Mouse (Mus musculus) hindbrain, embryonic 12.5 days (tissue): ENCODE measurements around the gene Ap5z1. TPM values are rescaled to one million over a fixed set of nuclear protein-coding genes. Genes with fewer than 3 reads are reported as not detected.

Experiments used
- ATAC-seq: fragments of 200-750 bp; cut with Nextera tagmentation; 2 replicates; pipeline ENCODE4 v1.8.0; 2017; ENCODE audit warnings: moderate TSS enrichment; ENCODE audit not compliant: low FRiP score
- H3K27ac ChIP-seq: fragments of 300-500 bp; sonication (generic); 2 replicates; pipeline ENCODE4 v1.5.1; 2016; ENCODE audit warnings: mild to moderate bottlenecking
- H3K27me3 ChIP-seq: fragments of 300-500 bp; sonication (generic); 2 replicates; pipeline ENCODE4 v1.6.1; 2016; ENCODE audit warnings: mild to moderate bottlenecking
- H3K36me3 ChIP-seq: fragments of 300-500 bp; sonication (generic); 2 replicates; pipeline ENCODE4 v1.6.1; 2016; ENCODE audit warnings: mild to moderate bottlenecking
- H3K4me1 ChIP-seq: fragments of 300-500 bp; sonication (generic); 2 replicates; pipeline ENCODE4 v1.6.1; 2016
- H3K4me2 ChIP-seq: fragments of 300-500 bp; sonication (generic); replicated peaks from 2 replicates; pipeline ENCODE4 v1.6.1; 2016; ENCODE audit warnings: mild to moderate bottlenecking
- H3K4me3 ChIP-seq: fragments of 300-500 bp; sonication (generic); 2 replicates; pipeline ENCODE4 v1.5.1; 2016; ENCODE audit warnings: mild to moderate bottlenecking
- H3K9ac ChIP-seq: fragments of 300-500 bp; sonication (generic); 2 replicates; pipeline ENCODE4 v1.6.1; 2016; ENCODE audit warnings: mild to moderate bottlenecking, moderate library complexity
- H3K9me3 ChIP-seq: fragments of 300-500 bp; sonication (generic); replicated peaks from 2 replicates; pipeline ENCODE4 v1.6.1; 2016; ENCODE audit warnings: mild to moderate bottlenecking
- WGBS: fragments of 180-500 bp; shearing (Covaris S2); methylation state at CpG from one replicate; pipeline ENCODE4 v1.1.7; 2016; 5-methylcytosine and 5-hydroxymethylcytosine counted together
- polyA plus RNA-seq: library from polyadenylated mRNA; unstranded; fragments of >200 nt; fragmentation: Nextera tagmentation; extraction: Ambion mirVana; gene quantifications from 2 replicates; pipeline ENCODE4 v1.2.1, GENCODE M21; 2016

Ap5z1 gene
- polyA plus RNA-seq, 1 experiment from 2014 or later = 15.6 TPM

DNA sequence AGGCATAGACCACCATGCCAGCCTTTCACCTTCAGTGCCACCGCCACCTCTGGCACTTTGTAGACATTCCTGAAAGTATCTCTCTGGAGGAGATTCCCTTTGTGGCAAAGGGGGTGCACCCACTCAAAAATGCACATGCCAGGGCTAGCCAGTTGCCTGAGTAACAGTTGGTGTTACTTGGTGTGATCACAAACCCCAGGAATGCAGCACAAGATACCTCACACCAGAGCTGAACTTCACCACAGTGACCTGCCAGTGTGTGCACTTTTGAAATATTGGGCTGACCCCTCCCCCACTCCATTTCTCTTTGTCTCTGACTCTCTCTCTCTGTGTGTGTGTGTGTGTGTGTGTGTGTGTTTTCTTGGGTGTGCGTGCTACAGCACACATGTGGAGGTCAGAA, 37.3 kb upstream of the Ap5z1 start:
- Histone ChIP-seq H3K27me3 (no peaks in the 10 kb centered on the region), H3K4me2 (no peak overlapping the region), H3K4me3 (no peak overlapping the region), H3K4me1 (peaks cover 50% of the 10 kb centered on the region), H3K9ac (no peak overlapping the region), H3K36me3 (peaks cover 5% of the 10 kb centered on the region; the same call in 1 of the 2 replicates), H3K27ac (no peak overlapping the region), H3K9me3 (no peaks in the 10 kb centered on the region)
- WGBS = 79% methylated on average over 2 of the region's 2 CpGs
- ATAC-seq = no peak

DNA sequence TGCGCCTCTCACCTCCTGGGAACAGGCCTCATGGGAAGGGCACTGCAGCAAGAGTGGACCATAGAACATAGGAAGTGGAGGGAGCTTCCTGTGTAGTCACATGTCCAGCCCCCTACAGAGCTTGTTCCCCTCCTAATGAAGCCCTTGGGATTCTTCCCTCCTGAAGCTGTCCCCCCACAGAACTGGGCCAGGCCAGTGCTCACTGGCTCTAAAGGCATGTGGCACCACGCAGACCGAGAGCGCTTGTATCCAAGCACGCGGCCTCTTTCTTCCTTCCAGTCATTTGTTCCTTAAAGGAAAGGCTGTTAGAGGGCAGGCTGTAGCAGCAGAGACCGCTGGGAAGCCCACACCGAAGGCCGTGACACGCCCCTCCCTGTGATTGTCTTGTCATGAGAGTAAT, 35.9 kb upstream of the Ap5z1 start:
- H3K4me1 ChIP-seq = peaks cover 60% of the 10 kb centered on the region
- H3K4me2 ChIP-seq = no peak overlapping the region
- peak overlapping the region; percentile 40; the same call in 1 of the 2 replicates for H3K27ac ChIP-seq
- H3K4me3 ChIP-seq = no peak overlapping the region
- ATAC-seq = no peak
- no peaks in the 10 kb centered on the region for H3K9me3 ChIP-seq
- H3K27me3 ChIP-seq = no peaks in the 10 kb centered on the region
- no peak overlapping the region for H3K9ac ChIP-seq
- no peaks in the 10 kb centered on the region for H3K36me3 ChIP-seq
- 51% methylated on average over 10 of the region's 10 CpGs for WGBS

DNA sequence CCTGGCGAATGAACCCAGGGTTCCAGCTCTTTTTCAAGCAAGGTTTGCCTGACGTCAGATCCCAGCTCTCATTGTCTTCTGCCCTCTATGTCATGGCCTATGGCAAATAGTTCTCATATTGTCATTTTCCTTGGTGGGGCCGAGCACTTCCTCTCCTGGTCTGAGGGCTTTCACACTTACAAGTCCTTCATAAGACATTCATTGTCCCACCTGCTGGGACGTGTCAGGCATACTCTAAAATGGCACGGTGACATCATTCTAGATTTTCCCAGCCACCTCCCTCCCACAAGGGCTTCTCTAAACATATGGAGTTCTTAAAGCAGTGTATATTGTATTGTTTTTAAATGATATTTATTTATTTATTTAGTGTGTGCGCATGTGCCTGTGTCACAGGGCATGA, 35.1 kb upstream of the Ap5z1 start:
- Histone ChIP-seq H3K36me3 (no peaks in the 10 kb centered on the region), H3K27me3 (no peaks in the 10 kb centered on the region), H3K4me1 (peaks cover 58% of the 10 kb centered on the region), H3K27ac (no peak overlapping the region), H3K4me3 (no peak overlapping the region), H3K4me2 (no peak overlapping the region), H3K9ac (no peak overlapping the region), H3K9me3 (no peaks in the 10 kb centered on the region)
- no peak for ATAC-seq
- 67% methylated on average over 6 of the region's 6 CpGs for WGBS

DNA sequence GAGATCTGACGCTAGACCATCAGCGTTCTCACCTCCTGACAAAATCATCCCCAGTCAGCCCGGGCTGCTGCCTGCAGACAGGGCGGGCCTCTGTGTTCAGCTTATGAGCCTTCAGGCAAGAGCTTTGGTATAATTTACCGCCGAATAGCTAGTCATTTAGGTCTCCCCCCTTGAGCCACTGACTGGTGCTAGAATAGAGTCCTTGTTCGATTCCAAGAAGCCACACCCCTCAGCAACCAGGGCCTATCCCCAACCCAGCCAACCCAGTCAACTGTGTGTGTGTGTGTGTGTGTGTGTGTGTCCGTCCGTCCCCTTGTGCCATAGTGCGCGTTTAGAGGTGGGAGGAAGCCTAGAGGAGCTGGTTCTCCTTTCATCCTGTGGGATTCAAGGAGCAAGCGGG, 32.7 kb upstream of the Ap5z1 start:
- H3K36me3 ChIP-seq = peaks cover 12% of the 10 kb centered on the region
- H3K9me3 ChIP-seq = no peaks in the 10 kb centered on the region
- H3K9ac ChIP-seq = no peak overlapping the region
- no peak for ATAC-seq
- 75% methylated on average over 12 of the region's 12 CpGs for WGBS
- peaks cover 43% of the 10 kb centered on the region for H3K4me1 ChIP-seq
- no peak overlapping the region for H3K4me2 ChIP-seq
- H3K27ac ChIP-seq = no peak overlapping the region
- no peaks in the 10 kb centered on the region for H3K27me3 ChIP-seq
- no peak overlapping the region for H3K4me3 ChIP-seq

DNA sequence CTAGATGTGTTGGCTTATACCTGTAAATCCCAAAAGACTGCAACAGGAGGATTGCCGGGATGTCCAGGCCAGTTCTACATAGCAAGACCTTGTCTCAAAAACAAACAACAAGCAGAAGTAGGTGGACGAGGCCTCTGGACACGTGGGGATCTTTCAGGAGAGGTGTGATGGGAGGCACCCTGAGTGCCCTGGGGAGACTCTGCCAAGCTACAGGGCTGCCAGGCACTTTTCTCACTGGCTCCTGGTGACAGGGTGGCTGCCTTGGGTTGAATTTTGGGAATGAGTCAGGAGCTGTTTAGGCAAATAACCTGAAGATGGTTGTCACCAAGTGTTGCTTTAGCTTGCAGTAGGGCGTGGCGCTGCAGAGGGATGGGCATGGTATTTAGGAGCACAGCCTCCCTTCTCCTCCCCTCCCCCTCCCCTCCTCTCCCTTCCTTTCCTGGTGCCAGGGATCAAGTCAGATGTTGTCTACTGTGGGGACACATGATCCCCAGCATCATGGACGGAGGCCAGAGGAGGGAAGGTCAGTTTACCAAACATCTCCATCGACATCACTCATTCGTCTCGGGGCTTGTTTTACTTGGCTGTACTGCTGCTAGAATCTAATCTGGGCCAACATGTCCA, 31.8 kb upstream of the Ap5z1 start:
- Histone ChIP-seq H3K36me3 (peaks cover 20% of the 10 kb centered on the region), H3K9ac (no peak overlapping the region), H3K4me3 (no peak overlapping the region), H3K27me3 (no peaks in the 10 kb centered on the region), H3K4me1 (peaks cover 43% of the 10 kb centered on the region), H3K9me3 (no peaks in the 10 kb centered on the region), H3K4me2 (no peak overlapping the region), H3K27ac (no peak overlapping the region)
- ATAC-seq = no peak
- WGBS = 74% methylated on average over 9 of the region's 9 CpGs

DNA sequence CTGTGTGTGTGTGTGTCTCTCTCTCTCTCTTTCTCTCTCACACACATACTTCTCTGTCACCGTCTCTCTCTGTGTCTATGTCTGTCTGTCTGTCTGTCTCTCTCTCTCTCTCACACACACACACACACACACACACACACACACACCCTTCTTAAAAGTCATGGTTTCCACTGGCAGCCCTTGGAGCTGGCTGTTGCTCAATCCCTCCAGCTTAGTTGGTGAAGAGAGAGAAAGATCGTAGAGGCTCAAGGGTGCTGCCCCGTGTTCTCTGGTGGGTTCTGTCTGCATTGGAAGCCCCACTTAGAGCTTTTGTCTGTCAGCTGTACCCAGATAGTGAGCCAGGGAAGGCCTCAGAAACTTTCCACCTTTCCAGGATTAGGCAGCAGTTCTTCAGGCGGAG, 31.0 kb upstream of the Ap5z1 start:
- no peaks in the 10 kb centered on the region for H3K27me3 ChIP-seq

DNA sequence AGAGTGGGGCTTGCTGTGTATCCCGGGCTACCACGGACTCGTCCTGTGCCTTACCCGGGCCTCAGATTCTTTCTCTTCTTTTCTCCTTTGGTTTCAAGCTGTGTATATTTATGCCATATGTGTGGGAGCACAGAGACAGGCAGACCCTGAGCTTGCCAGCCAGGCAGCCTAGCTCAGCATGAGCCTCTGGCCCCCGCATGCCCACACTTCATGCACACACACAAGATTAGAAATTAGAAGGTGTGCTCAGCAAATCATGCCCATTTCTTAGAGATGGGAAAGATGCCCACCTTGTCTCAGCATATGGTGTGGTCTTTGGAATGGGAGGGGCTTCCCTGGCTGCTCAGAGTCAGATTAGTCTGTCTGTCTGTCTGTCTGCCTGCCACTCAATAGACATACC, 29.7 kb upstream of the Ap5z1 start:
- no peak overlapping the region for H3K4me3 ChIP-seq
- peaks cover 26% of the 10 kb centered on the region for H3K36me3 ChIP-seq
- H3K9ac ChIP-seq = no peak overlapping the region
- H3K9me3 ChIP-seq = no peaks in the 10 kb centered on the region
- no peak for ATAC-seq
- H3K27ac ChIP-seq = no peak overlapping the region
- peaks cover 33% of the 10 kb centered on the region for H3K4me1 ChIP-seq
- 67% methylated on average over 5 of the region's 5 CpGs for WGBS
- H3K4me2 ChIP-seq = no peak overlapping the region
- H3K27me3 ChIP-seq = no peaks in the 10 kb centered on the region

More for the DNA sequence above, 31.0 kb upstream of the Ap5z1 start:
- H3K9me3 ChIP-seq = no peaks in the 10 kb centered on the region
- peaks cover 22% of the 10 kb centered on the region for H3K36me3 ChIP-seq
- no peak overlapping the region; the same call in 1 of the 2 replicates for H3K27ac ChIP-seq
- no peak overlapping the region for H3K9ac ChIP-seq
- 78% methylated on average over 4 of the region's 4 CpGs for WGBS
- H3K4me1 ChIP-seq = peaks cover 39% of the 10 kb centered on the region
- no peak overlapping the region for H3K4me2 ChIP-seq
- ATAC-seq = no peak
- H3K4me3 ChIP-seq = no peak overlapping the region

DNA sequence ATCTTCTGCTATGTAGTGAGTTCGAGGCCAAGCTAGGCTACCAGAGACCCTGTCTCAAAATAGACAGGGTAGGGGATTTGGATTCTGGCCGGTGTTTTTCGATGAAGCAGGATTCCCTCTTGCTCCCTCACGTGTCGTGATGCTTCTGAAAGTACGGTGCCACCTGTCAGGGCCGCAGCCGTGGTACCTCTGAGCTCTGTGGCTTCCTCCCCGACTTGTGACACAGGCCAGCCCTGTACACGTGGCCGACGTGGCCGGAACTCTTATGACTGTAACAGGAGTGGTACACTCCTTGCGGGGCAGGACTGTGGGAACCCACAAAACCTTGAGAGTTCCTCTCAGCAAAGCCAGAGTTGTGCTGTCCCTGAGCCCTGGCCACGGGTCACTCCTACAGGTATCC, 28.0 kb upstream of the Ap5z1 start:
- WGBS = 96% methylated on average over 15 of the region's 15 CpGs
- Histone ChIP-seq H3K9me3 (no peaks in the 10 kb centered on the region), H3K9ac (no peak overlapping the region), H3K36me3 (peaks cover 26% of the 10 kb centered on the region), H3K4me3 (no peak overlapping the region), H3K4me2 (no peak overlapping the region), H3K4me1 (peaks cover 41% of the 10 kb centered on the region), H3K27ac (no peak overlapping the region), H3K27me3 (no peaks in the 10 kb centered on the region)
- no peak for ATAC-seq

DNA sequence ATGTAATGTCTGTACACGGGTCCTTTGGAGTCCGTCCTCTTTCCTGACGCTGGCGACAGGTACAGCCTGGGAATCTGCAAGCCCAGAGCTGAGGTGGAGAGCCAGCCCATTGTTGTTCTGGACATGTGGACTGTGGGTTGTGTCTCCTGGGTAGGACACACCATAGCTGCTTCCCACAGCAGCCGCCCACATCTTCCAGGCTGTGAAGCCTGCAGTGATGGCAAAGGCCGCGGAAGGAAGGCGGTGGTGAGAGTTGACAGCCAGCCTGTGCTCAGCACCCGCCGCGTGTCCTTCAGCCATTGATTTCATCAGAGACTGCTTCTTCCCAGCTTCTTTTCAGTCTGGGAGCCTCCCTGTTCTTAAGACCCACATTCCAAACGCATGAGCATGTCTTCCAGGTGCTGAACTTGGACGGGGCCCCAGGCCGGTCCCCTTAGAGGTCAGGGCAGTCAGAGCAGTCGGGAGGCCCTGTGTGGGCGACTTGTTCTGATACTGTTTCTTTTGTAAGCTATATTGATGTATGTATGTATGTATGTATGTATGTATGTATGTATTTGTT, 25.3 kb upstream of the Ap5z1 start:
- Histone ChIP-seq H3K27ac (no peak overlapping the region), H3K36me3 (peaks cover 26% of the 10 kb centered on the region), H3K4me3 (no peak overlapping the region), H3K9ac (no peak overlapping the region), H3K4me2 (no peak overlapping the region), H3K9me3 (no peaks in the 10 kb centered on the region), H3K27me3 (no peaks in the 10 kb centered on the region), H3K4me1 (peaks cover 46% of the 10 kb centered on the region)
- WGBS = 85% methylated on average over 16 of the region's 16 CpGs
- ATAC-seq = no peak

DNA sequence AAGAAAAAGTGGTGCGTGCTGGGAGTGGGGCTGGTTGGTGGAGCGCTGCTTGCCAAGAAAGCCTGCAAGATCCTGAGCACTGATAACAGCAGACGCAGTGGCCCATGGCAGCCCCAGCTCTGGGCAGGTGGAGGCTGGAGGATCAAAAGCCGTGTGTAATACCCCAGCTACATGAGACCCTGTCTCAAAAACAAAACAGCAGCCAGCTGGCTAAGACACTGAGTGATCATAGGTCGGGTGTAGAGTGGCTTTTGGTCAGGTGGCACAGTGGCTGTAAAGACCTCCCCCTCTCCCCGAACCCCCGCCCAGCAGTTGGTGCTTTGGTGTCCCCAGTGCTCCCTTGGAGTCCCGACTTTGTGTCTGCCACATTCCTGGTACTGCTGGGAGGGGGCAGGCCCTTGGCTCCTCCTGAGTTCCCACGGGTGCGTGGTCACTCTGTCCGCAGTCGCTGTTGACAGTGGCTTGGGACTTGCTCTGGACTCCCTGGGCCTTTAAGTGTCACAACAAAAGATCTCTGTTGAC, 23.8 kb upstream of the Ap5z1 start:
- no peaks in the 10 kb centered on the region for H3K9me3 ChIP-seq
- H3K9ac ChIP-seq = peak overlapping the region; percentile 49
- ATAC-seq = peak; percentile 62
- peak overlapping the region; percentile 86 for H3K27ac ChIP-seq
- peak overlapping the region; percentile 23 for H3K4me3 ChIP-seq
- H3K4me1 ChIP-seq = peaks cover 51% of the 10 kb centered on the region
- no peaks in the 10 kb centered on the region for H3K27me3 ChIP-seq
- peak overlapping the region; percentile 54 for H3K4me2 ChIP-seq
- H3K36me3 ChIP-seq = peaks cover 24% of the 10 kb centered on the region
- under 1% methylated on average over 12 of the region's 12 CpGs for WGBS

DNA sequence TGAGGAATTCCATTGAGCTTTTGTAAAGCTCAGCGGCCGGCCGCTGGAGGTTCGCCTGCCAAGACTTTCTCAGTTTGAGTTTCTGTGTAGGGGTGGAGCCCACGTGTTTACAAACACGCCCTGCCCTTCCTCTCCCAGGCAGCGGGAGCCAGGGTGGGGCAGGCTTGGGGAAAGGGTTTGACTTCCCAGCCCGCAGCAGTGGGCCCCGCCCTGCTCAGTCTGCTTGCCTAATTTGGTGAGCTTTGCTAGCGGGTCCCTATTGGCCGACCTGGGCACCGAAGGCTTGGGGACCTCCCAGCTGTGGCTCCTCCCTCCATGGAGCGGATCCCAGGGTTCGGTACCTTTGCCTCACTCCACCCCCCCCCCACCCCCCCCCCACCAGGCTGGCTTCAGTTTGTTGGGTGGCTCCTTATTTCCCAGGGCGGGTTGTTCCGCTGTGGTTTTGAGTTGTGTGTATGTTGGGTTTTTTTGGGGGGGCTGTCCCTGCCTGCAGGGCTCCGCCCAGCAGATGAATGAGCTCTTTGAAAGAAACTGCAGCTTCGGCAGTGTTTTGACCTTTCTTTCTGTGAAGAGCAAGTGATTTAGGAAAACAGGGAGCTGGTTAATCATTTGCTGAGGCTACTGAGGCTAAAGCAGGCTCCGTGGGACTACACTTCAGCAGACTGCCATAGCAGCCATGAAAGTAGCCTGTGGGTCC, 23.1 kb upstream of the Ap5z1 start:
- H3K4me1 ChIP-seq = peaks cover 57% of the 10 kb centered on the region
- H3K27me3 ChIP-seq = no peaks in the 10 kb centered on the region
- peak overlapping the region; percentile 86 for H3K27ac ChIP-seq
- H3K4me3 ChIP-seq = peak overlapping the region; percentile 23
- peak; percentile 89 for ATAC-seq
- H3K9me3 ChIP-seq = no peaks in the 10 kb centered on the region
- under 1% methylated on average over 19 of the region's 19 CpGs for WGBS
- H3K9ac ChIP-seq = peak overlapping the region; percentile 49; the same call in 1 of the 2 replicates
- H3K4me2 ChIP-seq = peak overlapping the region; percentile 54
- peaks cover 18% of the 10 kb centered on the region for H3K36me3 ChIP-seq

DNA sequence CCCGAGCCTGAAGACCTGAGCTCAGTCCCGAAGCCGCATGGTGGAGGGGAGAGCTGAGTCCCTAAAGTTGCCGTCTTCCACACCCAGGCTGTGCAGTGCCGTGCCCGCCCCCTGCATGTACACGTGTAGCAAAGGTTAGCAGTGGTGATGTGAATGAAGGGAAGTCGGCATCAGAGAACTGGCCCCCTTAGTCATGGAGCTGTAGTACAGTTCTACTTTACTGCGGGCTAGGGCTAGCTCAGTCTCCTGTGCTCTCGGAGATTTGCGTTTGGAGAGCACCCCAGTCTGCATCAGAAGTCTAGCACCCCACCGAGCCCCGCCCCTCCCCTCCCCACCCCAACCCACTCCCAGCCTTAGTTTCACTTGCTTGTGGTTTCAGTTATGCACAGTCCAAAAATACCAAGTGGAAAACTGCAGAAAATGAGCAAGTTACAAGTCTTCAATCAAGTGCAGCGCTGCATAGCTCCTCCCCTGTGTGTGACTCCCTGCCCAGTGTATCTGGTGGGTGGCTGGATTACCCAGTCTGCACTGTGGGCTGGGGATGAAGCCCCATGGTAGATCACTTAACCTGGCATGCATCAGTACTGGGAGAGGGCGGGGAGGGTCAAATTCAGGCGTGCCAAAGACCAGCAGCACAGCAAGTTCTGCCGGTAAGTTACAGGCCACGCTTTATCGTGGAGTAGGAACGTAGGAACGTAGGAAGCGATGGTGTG, 22.3 kb upstream of the Ap5z1 start:
- H3K4me2 ChIP-seq = peak overlapping the region; percentile 54
- no peaks in the 10 kb centered on the region for H3K9me3 ChIP-seq
- peak overlapping the region; percentile 23; the same call in 1 of the 2 replicates for H3K4me3 ChIP-seq
- peaks cover 9% of the 10 kb centered on the region for H3K36me3 ChIP-seq
- peaks cover 61% of the 10 kb centered on the region for H3K4me1 ChIP-seq
- H3K27me3 ChIP-seq = no peaks in the 10 kb centered on the region
- WGBS = 55% methylated on average over 22 of the region's 22 CpGs
- peak overlapping the region; percentile 49; the same call in 1 of the 2 replicates for H3K9ac ChIP-seq
- no peak for ATAC-seq
- H3K27ac ChIP-seq = peak overlapping the region; percentile 86
